8 mouse cellular contexts compared by ENCODE assay signal in the genomic region with DNA sequence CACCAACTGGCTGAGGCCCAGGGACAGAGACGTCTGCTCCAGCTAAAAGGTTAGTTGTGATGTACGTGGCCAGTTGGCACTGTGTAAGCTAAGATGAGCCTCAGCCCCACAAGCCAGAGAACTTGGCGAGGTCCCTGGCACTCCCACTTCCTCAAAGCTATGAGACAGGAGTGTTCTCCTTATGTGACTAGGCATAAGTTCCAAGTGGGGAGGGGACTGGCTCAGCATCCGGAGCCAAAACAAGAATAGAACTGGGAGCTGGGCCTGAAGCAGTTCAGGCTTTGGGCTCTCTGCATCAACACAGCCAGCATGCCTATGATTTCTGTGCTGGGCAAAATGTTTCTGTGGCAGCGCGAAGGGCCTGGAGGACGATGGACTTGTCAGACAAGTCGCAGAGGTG. TPM values are rescaled to one million over a fixed set of nuclear protein-coding genes. Genes with fewer than 3 reads are reported as not detected.
DNase-seq lines count a peak whose midpoint lies in the region; ATAC-seq and TF ChIP-seq lines count a peak whose summit lies in the region.

No protein-coding gene starts in this region.

- no peaks in the 10 kb centered on the region for H3K9me3 ChIP-seq in intestine, embryonic 15.5 days
- H3K9me3 ChIP-seq in intestine, postnatal 0 days (ENCODE audit: control insufficient read depth) = no peaks in the 10 kb centered on the region
- H3K9me3 ChIP-seq in midbrain, embryonic 13.5 days = no peaks in the 10 kb centered on the region

- peaks cover 8% of the 10 kb centered on the region for H3K36me3 ChIP-seq in intestine, embryonic 15.5 days
- H3K36me3 ChIP-seq in intestine, postnatal 0 days (ENCODE audit: control insufficient read depth, insufficient read depth) = peaks cover 23% of the 10 kb centered on the region
- H3K36me3 ChIP-seq in midbrain, embryonic 13.5 days = peaks cover 39% of the 10 kb centered on the region

- H3K4me3 ChIP-seq in intestine, embryonic 15.5 days (replicated peaks) = no peak overlapping the region
- H3K4me3 ChIP-seq in intestine, postnatal 0 days (ENCODE audit: low read depth, low read length) = no peak overlapping the region
- H3K4me3 ChIP-seq in midbrain, embryonic 13.5 days (replicated peaks) = peak overlapping the region; percentile 47; the same call in 1 of the 2 replicates

- no peak overlapping the region for H3K27ac ChIP-seq in intestine, embryonic 15.5 days
- H3K27ac ChIP-seq in intestine, postnatal 0 days (ENCODE audit: low read depth, low read length) = no peak overlapping the region; the same call in 1 of the 2 replicates
- H3K27ac ChIP-seq in midbrain, embryonic 13.5 days = 0 out of 2 replicates have a peak overlapping the region, but pooled peaks have one; percentile 83

- ATAC-seq in intestine, embryonic 15.5 days = no peak
- no peak for ATAC-seq in intestine, postnatal 0 days
- no peak for ATAC-seq in midbrain, embryonic 13.5 days
- ATAC-seq in megakaryocyte-erythroid progenitor cell, adult 5-6 weeks (replicated peaks; ENCODE audit: low FRiP score, low TSS enrichment, poor library complexity, severe bottlenecking) = no peak

- H3K9ac ChIP-seq in intestine, embryonic 15.5 days = no peak overlapping the region
- no peak overlapping the region for H3K9ac ChIP-seq in intestine, postnatal 0 days (ENCODE audit: low read depth, low read length)
- H3K9ac ChIP-seq in midbrain, embryonic 13.5 days (replicated peaks) = no peak overlapping the region

- DNase-seq in cerebellum, adult 18-20 months = peak; percentile 64 to 69
- peak; percentile 80 for DNase-seq in gastrocnemius, postnatal 25 days
- peak; percentile 31 to 51 for DNase-seq in kidney, postnatal 4 days
- no peak for DNase-seq in embryo, embryonic 10 days (ENCODE audit: low spot score)

- peaks cover 28% of the 10 kb centered on the region for H3K4me1 ChIP-seq in intestine, embryonic 15.5 days (replicated peaks)
- H3K4me1 ChIP-seq in intestine, postnatal 0 days (replicated peaks; ENCODE audit: control insufficient read depth, insufficient read depth, low read length) = no peaks in the 10 kb centered on the region
- H3K4me1 ChIP-seq in midbrain, embryonic 13.5 days (replicated peaks) = peaks cover 49% of the 10 kb centered on the region

- H3K4me2 ChIP-seq in intestine, embryonic 15.5 days (replicated peaks) = peak overlapping the region; percentile 67
- H3K4me2 ChIP-seq in intestine, postnatal 0 days (replicated peaks; ENCODE audit: low read depth) = no peak overlapping the region; the same call in 1 of the 2 replicates
- peak overlapping the region; percentile 71 for H3K4me2 ChIP-seq in midbrain, embryonic 13.5 days (replicated peaks)

- 77% methylated on average over 8 of the region's 8 CpGs for WGBS in intestine, embryonic 15.5 days
- WGBS in intestine, postnatal 0 days = 72% methylated on average over 8 of the region's 8 CpGs
- 79% methylated on average over 8 of the region's 8 CpGs for WGBS in midbrain, embryonic 13.5 days

- no peak for TF ChIP-seq CTCF in intestine, postnatal 0 days (IDR thresholded peaks at IDR 0.05; ENCODE audit: low read depth)

- no peaks in the 10 kb centered on the region for H3K27me3 ChIP-seq in intestine, embryonic 15.5 days (replicated peaks)
- H3K27me3 ChIP-seq in intestine, postnatal 0 days (replicated peaks; ENCODE audit: control insufficient read depth, insufficient read depth, low read length) = no peaks in the 10 kb centered on the region
- no peaks in the 10 kb centered on the region for H3K27me3 ChIP-seq in midbrain, embryonic 13.5 days

RNA-seq across cellular contexts. Expression of a gene that starts 1.7 kb away (rescaled TPM):
- 6.3 and 6.7 TPM in 2 replicates for polyA plus RNA-seq in intestine, embryonic 15.5 days (2015; fragmentation: Nextera tagmentation; extraction: Ambion mirVana)
- polyA plus RNA-seq in intestine, postnatal 0 days (2015; fragmentation: Nextera tagmentation; extraction: Ambion mirVana) = 4.7 and 5.0 TPM in 2 replicates
- 10 to 100 TPM; 31.5 to 57.0 TPM for total RNA-seq in gastrocnemius, postnatal 25 days (2021)
- 35.7 and 37.3 TPM in 2 replicates for polyA plus RNA-seq in midbrain, embryonic 13.5 days (2015; fragmentation: Nextera tagmentation; extraction: Ambion mirVana)
- total RNA-seq in megakaryocyte-erythroid progenitor cell, adult 5-6 weeks (2014; fragmentation: Nextera tagmentation) = not detected in 2 replicates
- total RNA-seq in megakaryocyte-erythroid progenitor cell, adult 5-6 weeks (2017) = 0.85 TPM in 1 of 2 replicates, not detected in the other

RNA-seq across cellular contexts. Expression of a gene that starts 22.7 kb away (rescaled TPM):
- polyA plus RNA-seq in intestine, embryonic 15.5 days (2015; fragmentation: Nextera tagmentation; extraction: Ambion mirVana) = 104 and 112 TPM in 2 replicates
- polyA plus RNA-seq in intestine, postnatal 0 days (2015; fragmentation: Nextera tagmentation; extraction: Ambion mirVana) = 52.9 and 54.2 TPM in 2 replicates
- total RNA-seq in gastrocnemius, postnatal 25 days (2021) = 1 to 10 TPM; 8.2 to 8.3 TPM
- polyA plus RNA-seq in midbrain, embryonic 13.5 days (2015; fragmentation: Nextera tagmentation; extraction: Ambion mirVana) = 86.3 and 87.9 TPM in 2 replicates
- total RNA-seq in megakaryocyte-erythroid progenitor cell, adult 5-6 weeks (2014; fragmentation: Nextera tagmentation) = 81.4 and 97.1 TPM in 2 replicates
- total RNA-seq in megakaryocyte-erythroid progenitor cell, adult 5-6 weeks (2017) = 103 and 142 TPM in 2 replicates

RNA-seq across cellular contexts. Expression of a gene that starts 22.8 kb away (rescaled TPM):
- polyA plus RNA-seq in intestine, embryonic 15.5 days (2015; fragmentation: Nextera tagmentation; extraction: Ambion mirVana) = 14.3 and 15.7 TPM in 2 replicates
- polyA plus RNA-seq in intestine, postnatal 0 days (2015; fragmentation: Nextera tagmentation; extraction: Ambion mirVana) = 5.4 and 6.1 TPM in 2 replicates
- total RNA-seq in gastrocnemius, postnatal 25 days (2021) = 1 to 10 TPM; 2.0 to 3.2 TPM
- 20.6 and 32.0 TPM in 2 replicates for polyA plus RNA-seq in midbrain, embryonic 13.5 days (2015; fragmentation: Nextera tagmentation; extraction: Ambion mirVana)
- total RNA-seq in megakaryocyte-erythroid progenitor cell, adult 5-6 weeks (2014; fragmentation: Nextera tagmentation) = 16.7 and 29.1 TPM in 2 replicates
- 4.9 and 8.0 TPM in 2 replicates for total RNA-seq in megakaryocyte-erythroid progenitor cell, adult 5-6 weeks (2017)

RNA-seq across cellular contexts. Expression of a gene that starts 26.7 kb away (rescaled TPM):
- polyA plus RNA-seq in intestine, embryonic 15.5 days (2015; fragmentation: Nextera tagmentation; extraction: Ambion mirVana) = 183 and 196 TPM in 2 replicates
- 97.8 and 106 TPM in 2 replicates for polyA plus RNA-seq in intestine, postnatal 0 days (2015; fragmentation: Nextera tagmentation; extraction: Ambion mirVana)
- 100 to 1,000 TPM; 356 to 390 TPM for total RNA-seq in gastrocnemius, postnatal 25 days (2021)
- polyA plus RNA-seq in midbrain, embryonic 13.5 days (2015; fragmentation: Nextera tagmentation; extraction: Ambion mirVana) = 148 and 162 TPM in 2 replicates
- 287 and 336 TPM in 2 replicates for total RNA-seq in megakaryocyte-erythroid progenitor cell, adult 5-6 weeks (2014; fragmentation: Nextera tagmentation)
- 332 and 405 TPM in 2 replicates for total RNA-seq in megakaryocyte-erythroid progenitor cell, adult 5-6 weeks (2017)

RNA-seq across cellular contexts. Expression of a gene that starts 38.1 kb away (rescaled TPM):
- 3.3 and 3.6 TPM in 2 replicates for polyA plus RNA-seq in intestine, embryonic 15.5 days (2015; fragmentation: Nextera tagmentation; extraction: Ambion mirVana)
- polyA plus RNA-seq in intestine, postnatal 0 days (2015; fragmentation: Nextera tagmentation; extraction: Ambion mirVana) = 2.3 TPM in 2 replicates
- total RNA-seq in gastrocnemius, postnatal 25 days (2021) = 1 to 10 TPM; 3.2 to 3.6 TPM
- 3.8 and 4.3 TPM in 2 replicates for polyA plus RNA-seq in midbrain, embryonic 13.5 days (2015; fragmentation: Nextera tagmentation; extraction: Ambion mirVana)
- total RNA-seq in megakaryocyte-erythroid progenitor cell, adult 5-6 weeks (2014; fragmentation: Nextera tagmentation) = not detected in 2 replicates
- not detected in 2 replicates for total RNA-seq in megakaryocyte-erythroid progenitor cell, adult 5-6 weeks (2017)
